Mouse (Mus musculus) fibroblast of lung, adult 2 months (primary cell): Measurements from ENCODE around the gene D130052B06Rik.
A peak's percentile ranks its signal among the peaks of the same experiment; 100 is the strongest.

Experiments
- DNase-seq: peaks from one replicate; pipeline ENCODE4 v3.0.0-alpha.2; 2011; ENCODE audit warnings: low read depth

The D130052B06Rik gene

GRCm38 (mm10) chr11:33598986-33599385, at the start of gene D130052B06Rik:
TSS of gene D130052B06Rik (plus strand) at chr11:33599302.
- no peak for DNase-seq

- DNase-seq: no peak
These were observed 48.1 kb upstream of the D130052B06Rik start for GRCm38 (mm10) chr11:33550861-33551560.

GRCm38 (mm10) chr11:33554123-33554522, 45.0 kb upstream of the D130052B06Rik start:
- peak; percentile 19 for DNase-seq

GRCm38 (mm10) chr11:33563921-33564320, 35.2 kb upstream of the D130052B06Rik start:
- DNase-seq: peak; percentile 90

- DNase-seq: peak; percentile 31
These were observed 28.7 kb upstream of the D130052B06Rik start for GRCm38 (mm10) chr11:33570413-33570812.

- no peak for DNase-seq
These were observed 24.2 kb upstream of the D130052B06Rik start for GRCm38 (mm10) chr11:33574944-33575343.

GRCm38 (mm10) chr11:33578859-33579258, 20.2 kb upstream of the D130052B06Rik start, which contains the start of gene Gabrp:
TSS of gene Gabrp (minus strand) at chr11:33578959.
- no peak for DNase-seq

GRCm38 (mm10) chr11:33579621-33580020, 19.5 kb upstream of the D130052B06Rik start:
- DNase-seq: no peak

GRCm38 (mm10) chr11:33586614-33587013, 12.5 kb upstream of the D130052B06Rik start:
- DNase-seq: no peak

GRCm38 (mm10) chr11:33590771-33591170, 8.3 kb upstream of the D130052B06Rik start:
- DNase-seq: no peak

- DNase-seq: no peak
These were observed 6.3 kb upstream of the D130052B06Rik start for GRCm38 (mm10) chr11:33592826-33593225.

GRCm38 (mm10) chr11:33596655-33597054, 2.4 kb upstream of the D130052B06Rik start:
- DNase-seq: no peak

- no peak for DNase-seq
These were observed 4.1 kb downstream of the D130052B06Rik start for GRCm38 (mm10) chr11:33603174-33603573.

- DNase-seq: no peak
These were observed 8.7 kb downstream of the D130052B06Rik start for GRCm38 (mm10) chr11:33607784-33608183.

- DNase-seq: peak; percentile 38
These were observed 15.1 kb downstream of the D130052B06Rik start for GRCm38 (mm10) chr11:33614218-33614617.

GRCm38 (mm10) chr11:33627136-33627742, 28.1 kb downstream of the D130052B06Rik start:
- DNase-seq: no peak

GRCm38 (mm10) chr11:33637107-33637506, 38.0 kb downstream of the D130052B06Rik start:
- no peak for DNase-seq

GRCm38 (mm10) chr11:33649358-33649757, 50.3 kb downstream of the D130052B06Rik start:
- no peak for DNase-seq

GRCm38 (mm10) chr11:33654485-33654884, 55.4 kb downstream of the D130052B06Rik start:
- DNase-seq: no peak

- peak; percentile 61 for DNase-seq
These were observed 56.1 kb downstream of the D130052B06Rik start for GRCm38 (mm10) chr11:33655221-33655620.

- peak; percentile 74 for DNase-seq
These were observed 56.9 kb downstream of the D130052B06Rik start for GRCm38 (mm10) chr11:33655861-33656593.

- peak; percentile 49 for DNase-seq
These were observed 61.2 kb downstream of the D130052B06Rik start for GRCm38 (mm10) chr11:33660016-33660913.
